Mouse (Mus musculus): ENCODE data around the gene Insc.

The Insc gene

GRCm38 (mm10) chr7:114765273-114765672, 21.8 kb downstream of the Insc start:
- DNase-seq, result no peak

- DNase-seq, result no peak
Measured at GRCm38 (mm10) chr7:114766523-114766922, 23.0 kb downstream of the Insc start.

- no peak for DNase-seq
Measured at GRCm38 (mm10) chr7:114768516-114768915, 25.0 kb downstream of the Insc start.

GRCm38 (mm10) chr7:114769041-114769440, 25.5 kb downstream of the Insc start:
- DNase-seq, result no peak

GRCm38 (mm10) chr7:114770586-114770985, 27.1 kb downstream of the Insc start:
- DNase-seq, result no peak

GRCm38 (mm10) chr7:114771801-114772200, 28.3 kb downstream of the Insc start:
- no peak for DNase-seq

GRCm38 (mm10) chr7:114773781-114774180, 30.3 kb downstream of the Insc start:
- no peak for DNase-seq

GRCm38 (mm10) chr7:114775856-114776255, 32.4 kb downstream of the Insc start:
- DNase-seq, result no peak

- no peak for DNase-seq
Measured at GRCm38 (mm10) chr7:114778156-114778770, 34.8 kb downstream of the Insc start.

- no peak for DNase-seq
Measured at GRCm38 (mm10) chr7:114779056-114779660, 35.7 kb downstream of the Insc start.

- DNase-seq, result no peak
Measured at GRCm38 (mm10) chr7:114783291-114783690, 39.8 kb downstream of the Insc start.

- DNase-seq, result no peak
Measured at GRCm38 (mm10) chr7:114791087-114791486, 47.6 kb downstream of the Insc start.

GRCm38 (mm10) chr7:114792026-114792425, 48.5 kb downstream of the Insc start:
- DNase-seq, result peak; percentile 26

- DNase-seq, result no peak
Measured at GRCm38 (mm10) chr7:114794400-114794799, 50.9 kb downstream of the Insc start.

- no peak for DNase-seq
Measured at GRCm38 (mm10) chr7:114802576-114802975, 59.1 kb downstream of the Insc start.

- DNase-seq, result no peak
Measured at GRCm38 (mm10) chr7:114805311-114805710, 61.8 kb downstream of the Insc start.

GRCm38 (mm10) chr7:114807343-114807742, 63.8 kb downstream of the Insc start:
- no peak for DNase-seq

GRCm38 (mm10) chr7:114808341-114808740, 64.8 kb downstream of the Insc start:
- DNase-seq, result no peak

- peak; percentile 91 for DNase-seq
Measured at GRCm38 (mm10) chr7:114817291-114817806, 73.9 kb downstream of the Insc start.

GRCm38 (mm10) chr7:114817879-114818278, 74.4 kb downstream of the Insc start:
- no peak for DNase-seq

GRCm38 (mm10) chr7:114818351-114818750, 74.9 kb downstream of the Insc start:
- no peak for DNase-seq

GRCm38 (mm10) chr7:114818836-114819235, 75.3 kb downstream of the Insc start:
- DNase-seq, result no peak

- peak; percentile 15 for DNase-seq
Measured at GRCm38 (mm10) chr7:114822736-114823135, 79.2 kb downstream of the Insc start.

GRCm38 (mm10) chr7:114827360-114827759, 83.9 kb downstream of the Insc start:
- no peak for DNase-seq
